Mouse (Mus musculus): ENCODE results near the gene Baz2a.

The Baz2a gene

DNA sequence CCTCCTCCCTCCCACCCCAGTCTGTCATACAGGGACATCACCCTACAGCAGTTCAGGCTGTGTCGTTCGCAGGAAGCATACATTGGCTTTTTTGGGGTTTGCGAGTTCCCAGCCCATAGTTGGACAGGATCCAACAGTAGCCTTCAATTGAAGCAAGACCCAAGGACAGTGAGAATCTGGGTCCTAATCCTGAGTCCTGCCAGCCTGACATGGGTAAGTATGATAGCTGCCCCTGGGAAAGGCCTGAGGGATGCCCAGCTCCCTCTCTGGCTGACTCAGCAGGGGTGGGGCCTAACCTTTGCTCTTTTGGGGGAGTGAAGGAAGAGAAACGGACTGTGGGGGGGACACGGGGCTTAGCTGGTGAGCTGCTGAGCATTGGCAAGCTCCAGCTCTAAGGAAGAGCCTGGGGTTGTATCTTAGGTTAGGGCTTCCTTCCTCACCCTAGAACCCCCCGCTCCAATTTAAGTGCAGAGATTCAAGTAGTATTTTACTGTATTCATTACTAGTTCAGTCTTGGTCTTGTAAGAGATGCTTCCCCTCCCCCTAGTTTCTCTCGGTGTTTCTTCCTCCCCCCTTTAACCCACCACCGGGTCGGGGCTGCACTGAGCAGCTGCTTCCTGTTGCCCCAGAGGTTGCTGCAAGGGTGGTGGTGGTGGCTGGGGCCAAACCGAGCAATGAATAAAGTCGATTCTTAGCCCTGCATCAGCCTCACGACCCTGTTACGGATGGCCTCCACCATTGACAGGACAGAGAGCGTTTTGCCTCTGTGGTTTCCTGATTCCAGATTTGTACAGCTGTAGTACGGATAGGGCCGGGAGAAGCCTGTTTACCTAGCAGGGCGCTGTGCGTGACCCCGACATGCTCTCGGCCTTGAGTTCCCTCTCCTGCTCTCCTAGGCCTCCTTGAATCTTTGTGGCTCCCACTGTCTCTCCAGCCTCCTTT lies at the start of gene Baz2a:
Gene Baz2a (plus strand): TSS at position 14 of the 942 bp plus-strand sequence.
- WGBS = under 1% methylated on average over 20 of the region's 20 CpGs

DNA sequence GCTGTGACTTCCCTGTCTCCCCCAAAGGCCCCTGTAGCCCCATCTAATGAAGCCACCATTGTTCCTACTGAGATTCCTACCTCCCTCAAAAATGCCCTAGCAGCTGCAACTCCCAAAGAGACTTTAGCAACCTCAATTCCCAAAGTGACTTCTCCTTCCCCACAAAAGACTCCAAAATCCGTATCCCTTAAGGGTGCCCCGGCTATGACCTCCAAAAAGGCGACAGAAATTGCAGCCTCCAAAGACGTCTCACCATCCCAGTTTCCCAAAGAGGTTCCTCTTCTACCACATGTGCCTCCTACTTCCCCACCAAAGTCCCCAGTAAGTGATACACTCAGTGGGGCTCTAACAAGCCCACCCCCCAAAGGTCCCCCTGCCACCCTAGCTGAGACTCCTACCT lies 49.7 kb upstream of the Baz2a start:
- 72% methylated on average over 4 of the region's 4 CpGs for WGBS

DNA sequence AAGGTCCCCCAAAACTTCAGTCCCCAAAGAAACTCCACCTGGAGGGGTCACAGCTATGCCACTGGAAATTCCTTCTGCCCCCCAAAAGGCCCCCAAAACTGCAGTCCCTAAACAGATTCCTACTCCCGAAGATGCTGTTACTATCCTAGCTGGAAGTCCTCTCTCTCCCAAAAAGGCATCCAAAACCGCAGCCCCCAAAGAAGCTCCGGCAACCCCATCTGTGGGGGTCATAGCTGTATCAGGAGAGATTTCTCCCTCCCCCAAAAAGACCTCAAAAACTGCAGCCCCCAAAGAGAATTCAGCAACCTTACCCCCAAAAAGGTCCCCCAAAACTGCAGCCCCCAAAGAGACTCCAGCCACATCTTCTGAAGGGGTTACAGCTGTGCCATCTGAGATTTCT lies 48.9 kb upstream of the Baz2a start:
- 93% methylated on average over 3 of the region's 3 CpGs for WGBS

DNA sequence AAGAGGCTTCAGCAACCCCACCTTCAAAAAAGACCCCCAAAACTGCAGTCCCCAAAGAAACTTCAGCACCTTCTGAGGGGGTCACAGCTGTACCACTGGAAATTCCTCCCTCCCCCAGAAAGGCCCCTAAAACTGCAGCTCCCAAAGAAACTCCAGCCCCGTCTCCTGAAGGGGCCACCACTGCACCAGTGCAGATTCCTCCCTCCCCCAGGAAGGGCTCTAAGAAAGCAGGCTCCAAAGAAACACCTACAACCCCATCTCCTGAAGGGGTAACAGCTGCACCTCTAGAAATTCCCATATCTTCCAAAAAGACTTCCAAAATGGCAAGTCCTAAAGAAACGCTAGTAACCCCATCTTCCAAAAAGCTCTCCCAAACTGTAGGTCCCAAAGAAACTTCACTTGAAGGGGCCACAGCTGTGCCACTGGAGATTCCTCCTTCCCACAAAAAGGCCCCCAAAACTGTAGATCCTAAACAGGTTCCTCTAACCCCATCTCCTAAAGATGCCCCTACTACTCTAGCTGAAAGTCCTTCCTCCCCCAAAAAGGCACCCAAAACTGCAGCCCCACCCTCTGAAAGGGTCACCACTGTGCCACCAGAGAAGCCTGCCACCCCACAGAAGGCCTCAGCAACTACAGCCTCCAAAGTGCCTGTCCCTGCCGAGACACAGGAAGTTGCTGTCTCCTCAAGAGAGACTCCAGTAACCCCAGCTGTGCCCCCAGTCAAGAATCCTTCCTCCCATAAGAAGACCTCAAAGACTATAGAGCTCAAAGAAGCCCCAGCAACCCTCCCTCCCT lies 48.1 kb upstream of the Baz2a start:
- WGBS = 60% methylated on average over 3 of the region's 3 CpGs

DNA sequence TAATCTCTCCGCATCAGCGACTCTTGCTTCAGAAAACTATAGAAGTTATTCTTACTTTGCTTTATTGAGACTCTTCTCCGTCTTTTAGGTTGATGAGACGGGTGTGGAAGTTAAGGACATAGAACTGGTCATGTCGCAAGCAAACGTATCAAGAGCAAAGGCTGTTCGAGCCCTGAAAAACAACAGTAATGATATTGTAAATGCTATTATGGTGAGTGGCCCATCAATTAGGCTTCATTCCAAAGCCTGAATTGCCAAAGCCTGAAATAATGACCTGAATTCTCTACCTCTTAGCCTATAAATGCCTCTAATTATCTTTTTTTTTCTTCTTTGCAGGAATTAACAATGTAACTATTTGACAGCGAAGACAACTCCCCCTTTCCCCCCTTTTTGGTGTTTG lies 43.2 kb upstream of the Baz2a start:
- WGBS = 78% methylated on average over 8 of the region's 8 CpGs

DNA sequence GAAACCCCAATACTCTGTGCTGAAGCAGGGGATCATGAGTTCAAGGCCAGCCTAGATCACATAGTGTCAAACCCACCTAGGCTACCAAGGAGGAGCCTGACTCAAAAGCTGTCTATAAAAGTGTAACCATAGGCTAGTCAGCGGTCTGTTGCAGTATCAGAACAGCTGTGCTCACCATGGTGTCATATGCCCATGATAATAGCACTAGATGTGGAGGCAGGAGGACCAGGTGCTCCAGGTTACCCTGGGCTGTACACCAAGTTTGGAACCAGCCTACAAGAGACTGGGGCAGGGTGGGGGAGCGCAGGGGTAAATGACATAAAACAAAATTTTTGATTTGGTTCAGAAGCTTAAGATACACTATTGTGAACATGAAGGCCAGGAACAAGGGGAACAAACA lies 41.6 kb upstream of the Baz2a start:
- WGBS = 97% methylated on average over 2 of the region's 2 CpGs

DNA sequence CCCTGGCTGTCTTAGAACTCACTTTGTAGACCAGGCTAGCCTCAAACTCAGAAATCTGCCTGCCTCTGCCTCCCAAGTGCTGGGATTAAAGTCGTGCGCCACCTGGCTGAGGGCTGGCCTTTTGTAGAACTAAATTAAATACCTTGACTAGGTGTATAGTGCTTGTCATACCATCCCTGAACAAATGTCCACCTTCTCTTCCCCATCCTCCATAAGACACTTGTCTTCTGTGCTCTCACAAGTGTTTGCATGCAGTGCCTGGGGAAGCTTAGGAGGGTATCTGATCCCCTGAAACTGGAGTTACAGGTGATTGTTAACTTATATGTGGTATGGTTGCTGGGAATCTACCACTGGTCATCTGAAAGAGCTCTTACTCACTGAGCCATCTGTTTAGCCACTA lies 41.0 kb upstream of the Baz2a start:
- WGBS = 85% methylated on average over 2 of the region's 2 CpGs

DNA sequence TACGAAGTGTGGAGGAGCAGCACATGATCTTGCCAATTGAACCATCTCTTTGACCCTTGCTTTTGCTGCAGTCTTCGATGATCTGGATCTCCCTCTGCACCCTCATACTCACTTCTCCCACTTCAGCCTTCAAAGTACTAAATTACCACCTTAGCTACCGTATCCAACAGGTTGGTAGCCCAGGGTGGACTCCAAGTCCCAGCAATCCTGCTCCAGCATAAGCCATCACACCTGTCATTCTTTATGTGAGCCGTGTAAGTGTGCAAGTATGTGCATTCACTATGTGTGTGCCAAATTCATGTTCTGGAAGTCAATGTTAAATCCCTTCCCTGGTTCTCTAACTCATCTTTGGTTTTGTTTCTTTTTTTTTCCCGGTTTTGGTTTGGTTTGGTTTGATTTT lies 39.8 kb upstream of the Baz2a start:
- 93% methylated on average over 5 of the region's 5 CpGs for WGBS

DNA sequence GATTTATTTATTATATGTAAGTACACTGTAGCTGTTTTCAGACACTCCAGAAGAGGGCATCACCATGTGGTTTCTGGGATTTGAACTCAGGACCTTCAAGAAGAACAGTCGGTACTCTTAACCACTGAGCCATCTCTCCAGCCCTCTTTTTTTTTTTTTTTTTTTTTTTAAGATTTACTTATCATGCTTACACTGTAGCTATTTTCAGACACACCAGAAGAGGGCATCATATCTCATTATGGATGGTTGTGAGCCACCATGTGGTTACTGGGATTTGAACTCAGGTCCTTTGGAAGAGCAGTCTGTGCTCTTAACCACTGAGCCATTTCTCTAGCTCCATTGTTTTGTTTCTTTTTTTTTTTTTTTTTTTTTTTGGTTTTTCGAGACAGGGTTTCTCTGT lies 39.2 kb upstream of the Baz2a start:
- 100% methylated on average over 1 of the region's 2 CpGs for WGBS

DNA sequence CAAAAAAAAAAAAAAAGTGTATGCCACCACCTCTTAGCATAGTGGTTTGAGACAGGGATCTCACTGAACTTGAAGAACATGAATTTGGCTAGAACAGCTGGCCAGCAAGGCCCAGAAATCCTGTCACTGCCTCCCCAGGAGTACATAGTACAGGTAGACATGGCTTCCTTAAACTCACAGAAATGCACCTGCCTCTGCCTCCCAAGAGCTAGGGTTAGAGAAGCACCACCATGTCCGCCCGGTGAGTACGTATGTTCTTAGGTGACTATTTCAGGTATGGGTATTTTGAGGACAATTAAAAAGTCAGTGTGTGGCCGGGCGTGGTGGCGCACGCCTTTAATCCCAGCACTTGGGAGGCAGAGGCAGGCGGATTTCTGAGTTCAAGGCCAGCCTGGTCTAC lies 38.4 kb upstream of the Baz2a start:
- WGBS = 94% methylated on average over 8 of the region's 8 CpGs

DNA sequence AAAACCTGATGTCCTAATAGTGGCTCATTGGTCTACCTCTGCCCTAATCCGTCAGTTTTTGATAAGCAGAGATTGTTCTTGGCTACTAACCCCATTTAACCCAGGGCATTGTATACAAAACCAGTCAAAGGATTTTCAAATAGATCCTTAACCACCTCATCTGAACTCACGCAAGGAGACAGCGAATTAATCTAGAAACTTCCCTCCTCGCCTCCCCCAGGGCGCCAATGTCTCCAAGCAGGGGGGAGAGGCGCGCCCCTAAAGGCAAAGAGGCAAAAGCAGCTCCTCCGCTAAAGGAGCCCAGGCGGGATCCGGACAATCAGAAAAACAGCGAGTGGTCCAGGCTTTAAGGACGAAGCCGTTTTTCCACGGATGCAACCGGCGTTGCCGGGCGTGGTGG lies 33.2 kb upstream of the Baz2a start:
- under 1% methylated on average over 18 of the region's 18 CpGs for WGBS

DNA sequence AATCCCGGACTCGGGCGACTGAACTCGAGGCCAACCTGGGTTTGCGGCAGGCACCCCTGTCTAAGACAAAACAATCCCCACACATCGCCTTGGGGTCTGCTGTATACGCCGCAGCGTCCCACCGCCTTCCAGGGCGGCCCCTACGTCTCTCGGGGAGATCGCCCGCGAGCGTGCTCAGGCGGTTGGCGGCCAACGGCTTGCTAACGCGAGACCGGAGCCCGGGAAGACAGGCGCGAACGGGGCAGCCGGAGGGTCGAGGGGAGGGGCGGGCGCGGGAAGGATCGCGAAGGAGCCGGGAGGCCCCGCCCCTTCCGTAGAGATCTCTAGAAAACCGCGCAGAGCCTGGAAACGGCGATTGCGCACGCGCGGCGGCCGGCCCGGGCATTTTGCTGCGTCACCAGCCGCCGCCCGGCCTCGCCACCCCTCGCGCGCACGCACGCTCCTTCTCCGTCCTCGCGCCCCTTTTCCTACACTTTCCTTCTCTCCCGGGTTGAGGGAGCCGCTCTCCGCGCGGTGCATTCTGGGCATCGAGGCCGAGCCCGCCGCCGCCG lies 32.7 kb upstream of the Baz2a start, which contains the start of gene Ptges3:
Gene Ptges3 (plus strand): TSS at position 354 of the 551 bp plus-strand sequence.
- under 1% methylated on average over 72 of the region's 72 CpGs for WGBS

DNA sequence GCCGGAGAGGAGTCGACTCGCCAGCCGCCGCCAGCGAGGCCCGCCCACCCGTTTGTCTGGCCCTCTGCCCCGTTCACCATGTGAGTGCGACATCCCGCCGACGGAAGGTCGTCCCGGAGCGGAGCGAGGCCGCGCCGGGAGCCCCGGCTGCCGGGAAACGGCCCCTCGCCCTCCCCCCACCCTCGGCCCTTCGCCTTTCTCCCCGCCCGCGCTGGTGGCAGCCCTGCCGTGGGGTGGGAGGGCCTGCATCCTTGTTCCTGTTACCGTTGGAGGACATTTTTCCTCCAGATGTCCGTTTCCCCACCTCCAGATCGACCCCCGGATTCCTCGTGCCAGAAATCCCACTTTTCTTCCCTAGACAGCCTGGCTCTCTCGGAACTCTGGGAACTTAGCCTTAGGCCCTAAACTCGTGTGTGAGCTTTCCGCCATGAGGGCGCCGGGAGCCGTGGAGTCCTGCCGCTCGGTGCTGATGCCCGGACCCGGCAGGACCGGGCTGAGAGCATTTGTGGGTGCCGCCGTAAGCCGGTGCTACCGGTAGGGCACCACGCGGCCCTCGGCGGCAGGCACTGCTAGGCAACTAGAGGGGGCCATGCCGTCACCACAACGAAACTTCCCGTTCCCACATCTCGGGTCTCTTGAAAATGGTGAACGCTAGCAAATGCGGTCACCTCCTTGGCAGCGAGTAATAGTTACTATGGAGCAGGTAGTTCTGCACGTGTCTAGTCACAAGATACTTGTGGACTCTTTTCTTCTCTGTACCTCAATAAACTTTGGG lies 32.0 kb upstream of the Baz2a start:
- WGBS = under 1% methylated on average over 62 of the region's 62 CpGs

DNA sequence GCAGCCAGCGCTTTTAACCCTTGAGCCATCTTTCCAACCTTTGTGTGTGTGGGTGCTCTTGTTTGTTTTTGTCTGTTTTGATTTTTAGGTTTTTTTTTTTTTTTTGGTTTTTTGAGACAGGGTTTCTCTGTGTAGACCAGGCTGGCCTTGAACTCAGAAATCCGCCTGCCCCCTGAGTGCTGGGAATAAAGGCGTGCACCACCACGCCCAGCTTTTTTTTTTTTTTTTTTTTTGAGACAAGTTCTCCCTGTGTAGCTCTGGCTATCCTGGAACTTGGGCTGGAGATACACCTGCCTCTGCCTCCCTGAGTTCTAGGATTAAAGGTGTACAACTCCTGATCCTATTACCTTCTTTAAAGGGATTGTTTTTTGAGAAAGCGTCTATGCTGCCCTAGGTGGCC lies 30.3 kb upstream of the Baz2a start:
- 89% methylated on average over 5 of the region's 5 CpGs for WGBS

DNA sequence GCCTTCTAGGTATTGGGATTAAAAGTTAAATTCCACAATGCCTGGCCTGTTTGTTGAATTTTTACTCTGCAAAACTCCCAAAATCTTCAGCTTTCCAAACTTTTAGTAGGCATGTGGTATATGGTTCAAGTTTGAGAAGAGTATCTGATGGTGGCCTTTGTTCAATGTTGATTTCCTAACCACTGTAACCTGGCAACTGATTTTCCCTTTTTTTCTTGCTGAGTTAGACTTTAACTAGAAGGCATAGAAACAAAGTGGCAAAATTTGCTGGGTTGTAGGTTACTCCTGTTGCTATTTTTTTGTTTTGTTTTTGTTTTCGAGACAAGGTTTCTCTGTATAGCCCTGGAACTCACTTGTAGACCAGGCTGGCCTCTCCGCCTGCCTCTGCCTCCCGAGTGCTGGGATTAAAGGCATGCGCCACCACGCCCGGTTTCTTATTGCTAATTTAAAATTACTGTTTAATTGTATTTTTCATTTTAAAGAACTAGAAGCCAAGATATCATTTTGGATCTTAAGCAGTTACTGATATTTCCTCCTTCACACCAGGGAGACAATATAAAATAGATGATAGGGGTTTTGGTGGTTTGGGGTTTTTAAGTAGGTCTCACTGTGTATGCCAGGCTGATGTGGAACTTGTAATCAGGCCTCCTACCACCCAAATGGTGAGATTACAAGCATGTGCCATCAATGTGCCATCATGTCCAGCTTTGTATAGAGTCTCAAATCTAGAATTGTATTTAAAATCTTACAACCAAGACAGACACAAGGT lies 29.0 kb upstream of the Baz2a start:
- WGBS = 92% methylated on average over 6 of the region's 6 CpGs

DNA sequence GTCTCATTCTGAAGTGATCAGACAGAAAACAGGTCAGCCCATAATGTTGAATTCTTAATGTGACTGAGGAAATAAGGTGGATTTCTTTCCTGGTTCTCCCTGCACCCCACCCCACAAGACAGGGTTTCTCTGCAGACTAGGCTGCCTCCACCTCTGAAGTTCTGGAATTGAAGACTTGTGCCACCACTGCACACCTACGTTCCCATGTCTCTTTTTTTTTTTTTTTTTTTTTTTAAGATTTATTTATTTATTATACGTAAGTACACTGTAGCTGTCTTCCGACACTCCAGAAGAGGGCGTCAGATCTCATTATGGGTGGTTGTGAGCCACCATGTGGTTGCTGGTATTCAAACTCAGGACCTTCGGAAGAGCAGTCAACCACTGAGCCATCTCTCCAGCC lies 25.3 kb upstream of the Baz2a start:
- 62% methylated on average over 5 of the region's 5 CpGs for WGBS

DNA sequence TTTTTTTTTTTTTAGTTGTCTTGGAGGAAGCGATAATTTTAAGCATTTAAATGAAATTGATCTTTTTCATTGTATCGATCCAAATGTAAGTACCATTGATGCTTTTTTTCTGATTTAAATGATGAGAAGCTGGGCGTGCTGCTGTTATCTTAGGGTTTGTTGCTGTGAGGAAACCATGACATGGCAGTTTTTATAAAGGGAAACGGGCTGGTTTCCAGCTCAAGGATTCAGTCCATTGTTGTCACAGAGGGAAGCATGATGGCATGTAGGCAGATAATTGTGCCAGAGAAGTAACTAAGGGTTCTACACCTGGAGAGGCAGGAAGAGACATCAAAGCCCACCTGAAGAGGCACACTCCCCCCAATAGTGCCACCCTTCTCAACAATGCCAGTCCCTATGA lies 22.2 kb upstream of the Baz2a start:
- 75% methylated on average over 4 of the region's 4 CpGs for WGBS

DNA sequence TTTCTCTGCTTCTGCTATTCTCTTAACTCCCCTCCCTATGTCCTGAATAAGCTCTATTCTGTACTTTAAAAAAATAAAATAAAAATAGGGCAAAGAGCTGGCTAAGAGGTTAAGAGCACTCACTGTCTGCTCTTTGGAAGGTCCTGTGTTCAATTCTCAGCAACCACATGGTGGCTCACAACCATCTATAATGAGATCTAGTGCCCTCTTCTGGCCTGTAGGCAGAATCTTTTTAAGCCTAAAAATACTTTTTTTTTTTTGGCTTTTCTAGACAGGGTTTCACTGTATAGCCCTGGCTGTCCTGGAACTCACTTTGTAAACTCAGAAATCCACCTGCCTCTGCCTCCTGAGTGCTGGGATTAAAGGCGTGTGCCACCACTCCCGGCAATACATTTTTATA lies 20.9 kb upstream of the Baz2a start:
- 97% methylated on average over 2 of the region's 2 CpGs for WGBS

DNA sequence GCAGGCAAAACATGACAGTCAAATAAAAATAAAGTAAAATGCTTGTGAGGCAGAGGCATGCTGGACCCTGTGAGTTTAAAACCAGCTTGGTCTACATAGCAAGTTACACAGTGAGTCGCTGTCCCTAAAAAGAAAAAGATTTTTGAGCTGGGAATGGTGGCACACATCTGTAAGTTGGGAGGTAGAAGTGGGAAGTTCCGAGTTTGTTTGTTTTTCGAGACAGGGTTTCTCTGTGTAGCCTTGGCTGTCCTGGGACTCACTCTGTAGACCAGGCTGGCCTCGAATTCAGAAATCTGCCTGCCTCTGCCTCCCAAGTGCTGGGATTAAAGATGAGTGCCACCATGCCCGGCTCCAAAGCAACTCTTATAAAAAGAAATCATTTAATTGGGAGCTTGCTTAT lies 13.1 kb upstream of the Baz2a start:
- 81% methylated on average over 5 of the region's 5 CpGs for WGBS

DNA sequence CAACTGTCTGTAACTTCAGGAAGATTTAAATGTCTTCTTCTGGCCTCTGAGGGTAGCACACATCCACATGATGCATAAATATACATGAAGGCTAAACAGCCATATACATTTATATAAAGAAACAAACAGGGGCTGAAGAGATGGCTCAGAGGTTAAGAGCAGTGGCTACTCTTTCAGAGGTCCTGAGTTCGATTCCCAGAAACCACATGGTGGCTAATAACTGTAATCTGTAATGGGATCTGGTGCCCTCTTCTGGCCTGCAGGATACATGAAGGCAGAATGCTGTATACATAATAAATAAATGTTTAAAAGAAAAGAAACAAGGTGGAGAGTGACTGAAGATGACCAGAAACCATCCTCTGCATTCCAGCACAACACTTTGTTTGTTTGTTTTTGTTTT lies 10.9 kb upstream of the Baz2a start:
- 70% methylated on average over 1 of the region's 1 CpGs for WGBS

All from cerebral cortex, adult 2 months (tissue).